Mouse (Mus musculus) kidney, embryonic 16.5 days (tissue): ENCODE data around the gene Blzf1. TPM values are rescaled to one million over a fixed set of nuclear protein-coding genes. Genes with fewer than 3 reads are reported as not detected.

Experiments used
- ATAC-seq: fragments of 200-750 bp; cut with Nextera tagmentation; 2 replicates; pipeline ENCODE4 v1.8.0; 2017; ENCODE audit warnings: moderate TSS enrichment; ENCODE audit not compliant: low FRiP score, low TSS enrichment
- H3K27ac ChIP-seq: fragments of 300-500 bp; sonication (generic); 2 replicates; pipeline ENCODE4 v1.5.1; 2014; ENCODE audit warnings: low read length
- H3K27me3 ChIP-seq: fragments of 300-500 bp; sonication (generic); 2 replicates; pipeline ENCODE4 v1.6.1; 2014; ENCODE audit warnings: low read length, control low read depth, mixed read lengths; ENCODE audit not compliant: insufficient read depth
- H3K36me3 ChIP-seq: fragments of 300-500 bp; sonication (generic); 2 replicates; pipeline ENCODE4 v1.6.1; 2014; ENCODE audit warnings: low read length, control low read depth, mixed read lengths; ENCODE audit not compliant: insufficient read depth
- H3K4me1 ChIP-seq: fragments of 300-500 bp; sonication (generic); 2 replicates; pipeline ENCODE4 v1.6.1; 2014; ENCODE audit warnings: low read length, control low read depth, mixed read lengths; ENCODE audit not compliant: insufficient read depth
- H3K4me2 ChIP-seq: fragments of 300-500 bp; sonication (generic); replicated peaks from 2 replicates; pipeline ENCODE4 v1.6.1; 2014; ENCODE audit warnings: low read depth, low read length
- H3K4me3 ChIP-seq: fragments of 300-500 bp; sonication (generic); 2 replicates; pipeline ENCODE4 v1.5.1; 2014; ENCODE audit warnings: mild to moderate bottlenecking, low read length
- H3K9ac ChIP-seq: fragments of 300-500 bp; sonication (generic); replicated peaks from 2 replicates; pipeline ENCODE4 v1.6.1; 2014; ENCODE audit warnings: low read length
- H3K9me3 ChIP-seq: fragments of 300-500 bp; sonication (generic); 2 replicates; pipeline ENCODE4 v1.6.1; 2016; ENCODE audit warnings: low read length, control low read depth
- WGBS: fragments of 180-500 bp; shearing (Covaris S2); extraction: QIAGEN DNeasy Blood & Tissue Kit; methylation state at CpG from one replicate; pipeline ENCODE4 v1.1.7; 2014; 5-methylcytosine and 5-hydroxymethylcytosine counted together
- polyA plus RNA-seq: library from polyadenylated mRNA; unstranded; fragments of >200 nt; fragmentation: Nextera tagmentation; extraction: Ambion mirVana; gene quantifications from 2 replicates; pipeline ENCODE4 v1.2.1, GENCODE M21; 2015

Gene Blzf1
- polyA plus RNA-seq, 1 experiment from 2014 or later, result 31.0 TPM

DNA sequence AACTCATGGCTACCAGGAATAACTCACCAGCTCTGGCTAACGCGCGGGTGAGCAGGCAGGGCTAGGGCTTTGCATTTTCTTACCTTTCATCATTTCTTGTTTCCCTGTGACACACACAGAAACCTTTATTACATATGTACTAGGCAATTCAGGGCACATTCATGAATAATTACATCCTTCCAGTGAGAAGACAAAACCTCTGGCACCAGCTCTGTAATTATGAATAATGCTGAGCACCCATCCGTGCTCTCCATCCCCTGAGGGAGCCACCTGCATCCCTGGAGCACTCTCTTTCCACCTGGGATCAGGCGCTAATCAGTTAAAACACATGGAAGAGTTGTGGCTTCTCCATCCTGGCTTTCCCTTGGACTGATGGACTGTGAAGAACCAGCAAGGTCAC is 3.5 kb downstream of the Blzf1 start, which contains the start of gene Nme7:
Gene Nme7, plus strand, starts transcription at position 301 of the 400 bp plus-strand sequence.
- ATAC-seq, result no peak
- Histone ChIP-seq H3K4me2 (no peak within 1 kb of the TSS), H3K27ac (no peak within 1 kb of the TSS), H3K27me3 (no peaks in the 10 kb centered on the region), H3K9ac (no peak within 1 kb of the TSS), H3K4me3 (no peak within 1 kb of the TSS), H3K36me3 (peaks cover 36% of the 10 kb centered on the region), H3K4me1 (peaks cover 10% of the 10 kb centered on the region), H3K9me3 (no peaks in the 10 kb centered on the region)
- 79% methylated on average over 5 of the region's 5 CpGs for WGBS

DNA sequence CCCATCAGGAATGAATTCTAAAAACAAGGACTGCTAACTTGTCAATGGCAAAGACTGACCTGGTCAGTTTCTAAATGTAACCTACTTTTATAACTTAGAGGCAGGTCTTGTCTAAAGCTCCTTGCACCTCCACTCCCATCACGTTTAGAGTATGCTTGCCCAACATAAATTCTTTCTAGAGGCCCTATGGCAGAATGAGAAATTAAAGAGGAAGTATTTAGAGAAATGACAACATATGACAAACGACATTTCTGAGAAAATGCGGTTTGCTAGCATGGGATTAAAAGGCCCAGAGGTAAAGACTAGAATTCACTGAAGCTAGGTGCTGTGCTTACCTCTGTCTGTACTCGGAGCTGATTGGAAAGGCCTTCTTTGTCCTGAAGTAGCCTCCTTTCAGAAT is 5.3 kb downstream of the Blzf1 start:
- no peak for ATAC-seq
- WGBS, result 91% methylated on average over 4 of the region's 4 CpGs
- Histone ChIP-seq H3K27me3 (no peaks in the 10 kb centered on the region), H3K27ac (no peak overlapping the region), H3K4me2 (no peak overlapping the region), H3K9me3 (no peaks in the 10 kb centered on the region), H3K4me3 (no peak overlapping the region), H3K9ac (no peak overlapping the region), H3K4me1 (peaks cover 5% of the 10 kb centered on the region), H3K36me3 (peaks cover 51% of the 10 kb centered on the region)

DNA sequence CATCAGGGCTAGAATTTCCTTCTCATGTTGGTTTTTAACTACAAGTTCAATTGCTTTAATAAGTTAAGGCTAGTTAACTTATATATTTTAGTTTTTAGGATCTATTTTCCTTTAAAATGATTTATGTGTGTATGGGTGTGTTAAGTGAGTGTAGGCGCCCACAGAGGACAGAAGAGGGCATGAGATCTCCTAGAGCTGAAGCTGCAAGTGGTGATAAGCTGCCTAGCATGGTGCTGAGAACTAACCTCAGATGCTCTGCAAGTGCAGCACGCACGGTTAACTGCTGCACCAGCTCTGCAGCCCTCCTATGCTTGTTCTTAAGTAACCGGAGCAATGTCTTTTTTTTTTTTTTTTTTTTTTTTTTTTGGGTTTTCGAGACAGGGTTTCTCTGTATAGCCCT is 10.8 kb downstream of the Blzf1 start:
- Histone ChIP-seq H3K27ac (no peak overlapping the region), H3K27me3 (no peaks in the 10 kb centered on the region), H3K4me3 (no peak overlapping the region), H3K36me3 (peaks cover 67% of the 10 kb centered on the region), H3K9ac (no peak overlapping the region), H3K4me1 (no peaks in the 10 kb centered on the region), H3K9me3 (no peaks in the 10 kb centered on the region), H3K4me2 (no peak overlapping the region)
- ATAC-seq, result no peak
- WGBS, result 86% methylated on average over 4 of the region's 5 CpGs

DNA sequence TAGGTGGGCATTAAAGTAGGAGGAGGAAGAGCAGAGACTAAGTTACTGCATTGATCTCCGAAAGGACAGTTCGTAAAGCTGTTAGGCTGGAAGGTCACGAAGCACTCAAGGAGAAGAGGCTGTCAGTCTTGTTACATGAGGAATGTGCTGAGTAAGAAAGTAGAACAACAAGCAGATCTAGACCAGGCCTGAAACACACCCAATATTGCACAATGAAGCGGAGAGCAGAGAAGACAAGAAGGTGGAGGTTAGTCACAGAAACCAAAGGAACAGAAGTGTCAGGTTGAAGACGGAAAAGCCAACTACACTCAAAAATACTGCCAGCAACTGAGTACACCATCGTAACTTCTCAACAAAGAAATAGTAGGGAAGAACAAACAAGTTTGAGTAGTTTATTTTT is 13.2 kb downstream of the Blzf1 start:
- Histone ChIP-seq H3K27ac (no peak overlapping the region), H3K4me3 (no peak overlapping the region), H3K4me2 (no peak overlapping the region), H3K9me3 (no peaks in the 10 kb centered on the region), H3K27me3 (no peaks in the 10 kb centered on the region), H3K4me1 (no peaks in the 10 kb centered on the region), H3K36me3 (peaks cover 57% of the 10 kb centered on the region), H3K9ac (no peak overlapping the region)
- 90% methylated on average over 6 of the region's 6 CpGs for WGBS
- ATAC-seq, result no peak

DNA sequence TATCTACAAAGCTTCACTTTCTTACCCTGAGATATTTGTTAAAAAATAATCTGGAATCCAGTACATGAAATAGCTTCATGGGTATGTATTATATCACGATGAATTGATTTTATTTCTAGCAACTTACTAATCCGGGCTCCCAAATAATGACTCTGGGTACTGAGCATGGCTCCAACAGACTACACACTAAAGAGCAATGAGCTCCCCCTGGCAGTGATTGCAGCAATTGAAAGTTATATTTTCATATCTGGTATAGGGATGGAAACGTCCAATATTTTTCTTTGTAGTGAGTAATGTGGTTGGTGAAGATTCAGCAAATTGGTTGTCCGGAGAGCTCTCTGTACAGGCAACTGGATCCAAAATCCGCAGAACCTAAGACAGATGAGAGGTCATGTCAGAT is 15.2 kb downstream of the Blzf1 start:
- Histone ChIP-seq H3K36me3 (peaks cover 40% of the 10 kb centered on the region), H3K27me3 (no peaks in the 10 kb centered on the region), H3K9ac (no peak overlapping the region), H3K27ac (no peak overlapping the region), H3K4me3 (no peak overlapping the region), H3K4me1 (peaks cover 7% of the 10 kb centered on the region; the same call in 1 of the 2 replicates), H3K9me3 (no peaks in the 10 kb centered on the region), H3K4me2 (no peak overlapping the region)
- WGBS, result 91% methylated on average over 5 of the region's 5 CpGs
- ATAC-seq, result no peak

DNA sequence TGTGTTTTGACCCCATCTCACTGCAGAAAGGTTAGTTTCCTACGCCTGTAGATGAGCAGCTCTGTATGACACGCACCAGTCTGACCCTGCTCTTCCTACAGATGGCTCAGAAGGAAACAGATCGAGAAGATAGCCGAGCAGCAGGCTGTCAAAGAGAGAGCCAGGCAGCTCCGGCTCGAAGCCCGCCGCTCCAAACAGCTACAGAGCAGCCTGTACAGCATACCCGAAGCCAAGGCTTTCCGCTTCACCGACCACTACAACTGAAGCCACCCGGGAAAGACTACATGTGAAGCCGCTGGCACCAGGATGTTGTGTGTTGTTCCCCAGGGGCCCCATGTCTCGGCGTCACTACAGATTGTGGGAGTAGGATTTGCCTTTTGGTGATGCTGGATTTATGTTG is 19.9 kb downstream of the Blzf1 start:
- Histone ChIP-seq H3K4me2 (no peak overlapping the region), H3K27ac (no peak overlapping the region), H3K4me1 (peaks cover 7% of the 10 kb centered on the region; the same call in 1 of the 2 replicates), H3K9me3 (no peaks in the 10 kb centered on the region), H3K27me3 (no peaks in the 10 kb centered on the region), H3K4me3 (no peak overlapping the region), H3K36me3 (peaks cover 16% of the 10 kb centered on the region), H3K9ac (peak overlapping the region; percentile 11; the same call in 1 of the 2 replicates)
- peak; percentile 71; the same call in 1 of the 2 replicates for ATAC-seq
- WGBS, result 28% methylated on average over 15 of the region's 15 CpGs

DNA sequence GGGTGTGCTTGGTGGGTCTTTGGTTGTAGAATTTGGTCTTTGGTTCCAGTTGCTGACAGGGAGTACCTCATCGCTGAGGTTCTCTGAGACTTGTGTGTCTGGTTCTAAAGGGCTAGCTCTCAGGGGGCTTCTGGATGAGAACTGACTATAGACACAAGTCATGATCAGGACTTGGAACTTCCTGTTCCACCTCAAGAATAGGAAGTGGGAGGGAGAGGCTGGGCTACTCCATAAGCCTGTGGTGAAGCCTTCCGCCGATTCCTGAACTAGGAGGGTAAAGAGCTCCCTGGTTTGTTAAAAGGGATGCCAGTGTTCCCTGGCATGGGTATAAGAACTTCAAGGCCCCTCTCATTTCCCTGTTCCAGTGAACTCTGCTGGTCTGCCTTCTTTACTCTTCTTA is 23.3 kb downstream of the Blzf1 start:
- H3K27me3 ChIP-seq, result no peaks in the 10 kb centered on the region
- no peak overlapping the region for H3K4me3 ChIP-seq
- H3K36me3 ChIP-seq, result no peaks in the 10 kb centered on the region
- ATAC-seq, result no peak
- H3K9me3 ChIP-seq, result no peaks in the 10 kb centered on the region
- H3K9ac ChIP-seq, result no peak overlapping the region
- 92% methylated on average over 3 of the region's 3 CpGs for WGBS
- no peak overlapping the region for H3K4me2 ChIP-seq
- no peak overlapping the region for H3K27ac ChIP-seq
- peaks cover 7% of the 10 kb centered on the region; the same call in 1 of the 2 replicates for H3K4me1 ChIP-seq

DNA sequence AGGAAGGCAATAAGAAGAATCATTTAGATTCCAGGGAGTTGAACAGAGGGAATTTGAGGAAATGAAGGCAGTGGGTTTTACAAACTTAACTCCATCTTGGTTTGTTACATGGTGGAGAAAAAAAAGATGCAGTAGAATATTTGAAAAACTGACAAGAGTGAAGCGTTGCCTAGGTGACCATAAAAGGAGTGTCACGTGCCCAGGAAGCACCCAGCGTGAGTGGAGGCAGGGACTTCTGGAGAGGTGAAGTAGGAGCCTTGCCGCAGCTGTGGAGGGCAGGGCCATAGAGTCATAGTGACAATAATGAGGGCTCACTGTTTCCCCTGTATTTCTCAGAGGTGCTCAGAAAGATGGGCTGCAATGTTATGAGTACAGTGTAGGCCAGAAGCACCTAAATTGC is 28.0 kb downstream of the Blzf1 start:
- WGBS, result 51% methylated on average over 4 of the region's 4 CpGs
- H3K27me3 ChIP-seq, result no peaks in the 10 kb centered on the region
- H3K4me3 ChIP-seq, result no peak overlapping the region
- no peaks in the 10 kb centered on the region for H3K36me3 ChIP-seq
- H3K9me3 ChIP-seq, result no peaks in the 10 kb centered on the region
- H3K4me2 ChIP-seq, result no peak overlapping the region
- H3K4me1 ChIP-seq, result peaks cover 3% of the 10 kb centered on the region; the same call in 1 of the 2 replicates
- no peak overlapping the region for H3K9ac ChIP-seq
- no peak for ATAC-seq
- no peak overlapping the region for H3K27ac ChIP-seq

DNA sequence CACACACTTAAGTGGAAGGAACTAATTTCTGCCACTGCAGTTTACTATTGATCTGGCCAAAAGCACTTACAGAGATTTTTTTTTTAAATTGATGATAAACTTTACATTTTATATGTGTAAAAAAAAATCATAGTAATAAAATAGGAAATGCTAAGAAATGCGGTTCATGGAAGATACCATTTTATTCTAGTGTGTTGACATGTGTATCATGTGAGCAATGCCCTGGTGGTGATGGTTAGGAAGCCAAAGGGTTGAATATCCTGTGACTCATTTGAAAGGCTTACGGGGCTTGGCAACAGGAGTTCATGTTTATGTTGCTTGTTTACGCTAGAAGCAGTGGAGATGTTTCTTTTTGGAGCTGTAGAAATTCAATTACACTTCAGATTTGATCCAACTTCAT is 30.7 kb downstream of the Blzf1 start:
- Histone ChIP-seq H3K27me3 (no peaks in the 10 kb centered on the region), H3K27ac (no peak overlapping the region), H3K4me3 (no peak overlapping the region), H3K4me1 (peaks cover 3% of the 10 kb centered on the region; the same call in 1 of the 2 replicates), H3K9ac (no peak overlapping the region), H3K36me3 (no peaks in the 10 kb centered on the region), H3K4me2 (no peak overlapping the region), H3K9me3 (no peaks in the 10 kb centered on the region)
- 86% methylated on average over 3 of the region's 3 CpGs for WGBS
- no peak for ATAC-seq

DNA sequence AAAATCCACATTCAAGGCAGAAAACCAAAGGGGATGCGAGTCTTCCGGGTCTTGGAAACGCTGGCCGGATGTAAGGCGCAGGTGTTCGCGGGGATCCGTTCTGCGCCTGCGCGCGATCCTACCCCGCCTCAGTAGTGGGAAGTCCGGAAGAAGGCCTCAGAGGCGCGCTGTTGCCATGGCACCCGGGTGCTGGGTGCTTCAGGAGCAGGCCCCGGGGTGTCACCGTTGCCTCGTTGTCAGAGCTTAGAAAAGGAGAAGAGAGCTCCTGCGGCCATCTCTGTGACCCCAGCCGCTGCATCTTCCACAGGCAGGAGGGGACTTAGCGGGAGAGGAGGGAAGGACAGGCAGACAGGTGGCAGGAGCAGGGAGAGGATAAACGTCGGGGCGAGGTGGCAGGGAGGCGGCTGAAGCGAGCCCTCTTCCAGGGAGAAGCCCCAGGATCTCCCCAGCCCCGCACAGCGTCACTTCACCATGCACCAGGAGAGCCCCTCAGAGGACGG is 31.8 kb downstream of the Blzf1 start, which contains the start of gene Ccdc181:
Gene Ccdc181, plus strand, starts transcription at position 131 of the 500 bp plus-strand sequence.
- ATAC-seq, result peak; percentile 99
- Histone ChIP-seq H3K4me1 (peaks cover 3% of the 10 kb centered on the region; the same call in 1 of the 2 replicates), H3K4me3 (peak within 1 kb of the TSS; percentile 68), H3K9me3 (no peaks in the 10 kb centered on the region), H3K36me3 (no peaks in the 10 kb centered on the region), H3K9ac (peak within 1 kb of the TSS; percentile 70), H3K27me3 (no peaks in the 10 kb centered on the region), H3K4me2 (peak within 1 kb of the TSS; percentile 85), H3K27ac (no peak within 1 kb of the TSS)
- WGBS, result under 1% methylated on average over 31 of the region's 31 CpGs
